Mouse (Mus musculus): ENCODE results near the gene Hpcal1. TPM values are rescaled to one million over a fixed set of nuclear protein-coding genes. Genes with fewer than 3 reads are reported as not detected.
"Not testable (repeated sequence)": the region's sequence is repeated elsewhere in the genome, so short reads cannot be mapped to it uniquely, and the experiment has no call there.

Hpcal1 gene
- polyA plus RNA-seq, 1 experiment, result 544 TPM

GRCm38 (mm10) chr12:17778320-17778719 lies 87.7 kb downstream of the Hpcal1 start:
- H3K27me3 ChIP-seq (ENCODE audit: control insufficient read depth, insufficient read depth, low read length), result no peaks in the 10 kb centered on the region
- no peak overlapping the region for H3K27ac ChIP-seq (ENCODE audit: insufficient read depth, low read length)
- TF ChIP-seq CTCF (IDR thresholded peaks at IDR 0.05; ENCODE audit: borderline replicate concordance, insufficient read depth, low read depth, low read length) (peak; percentile 80), POLR2A (IDR thresholded peaks at IDR 0.05; ENCODE audit: borderline replicate concordance, insufficient read depth, low read length) (no peak)
- peaks cover 9% of the 10 kb centered on the region for H3K4me1 ChIP-seq (ENCODE audit: control insufficient read depth, insufficient read depth, low read length)
- peak; percentile 62 for DNase-seq
- H3K4me3 ChIP-seq (replicated peaks; ENCODE audit: insufficient read depth, low read depth, low read length), result no peak overlapping the region
- WGBS, result 17% methylated on average over 3 of the region's 3 CpGs

DNA sequence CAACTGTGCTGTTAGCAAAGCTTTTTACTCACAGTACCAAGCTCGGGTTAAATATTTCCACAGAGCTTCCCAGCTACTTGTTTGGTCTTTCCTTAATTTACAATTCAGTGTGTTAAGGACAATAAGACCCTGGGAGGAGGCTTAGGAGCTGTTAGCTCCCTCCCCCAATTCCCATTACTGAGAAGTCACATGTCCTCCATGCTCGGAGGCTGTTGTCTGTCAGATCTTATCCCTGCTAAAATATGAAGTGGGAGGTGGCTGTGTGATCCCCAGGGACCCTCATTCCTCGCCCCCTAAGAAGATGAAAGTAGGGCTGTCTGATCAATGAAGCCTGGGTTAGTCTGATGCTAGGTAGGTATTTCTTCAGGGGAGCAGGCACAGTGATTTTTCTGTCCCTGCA lies 88.4 kb downstream of the Hpcal1 start:
- no peak for TF ChIP-seq POLR2A (IDR thresholded peaks at IDR 0.05; ENCODE audit: borderline replicate concordance, insufficient read depth, low read length)
- no peak for TF ChIP-seq CTCF (IDR thresholded peaks at IDR 0.05; ENCODE audit: borderline replicate concordance, insufficient read depth, low read depth, low read length)
- Histone ChIP-seq H3K27me3 (ENCODE audit: control insufficient read depth, insufficient read depth, low read length) (no peaks in the 10 kb centered on the region), H3K27ac (ENCODE audit: insufficient read depth, low read length) (no peak overlapping the region), H3K4me3 (replicated peaks; ENCODE audit: insufficient read depth, low read depth, low read length) (no peak overlapping the region), H3K4me1 (ENCODE audit: control insufficient read depth, insufficient read depth, low read length) (peaks cover 3% of the 10 kb centered on the region; the same call in 1 of the 2 replicates)
- no peak for DNase-seq
- WGBS, result 67% methylated on average over 3 of the region's 3 CpGs

DNA sequence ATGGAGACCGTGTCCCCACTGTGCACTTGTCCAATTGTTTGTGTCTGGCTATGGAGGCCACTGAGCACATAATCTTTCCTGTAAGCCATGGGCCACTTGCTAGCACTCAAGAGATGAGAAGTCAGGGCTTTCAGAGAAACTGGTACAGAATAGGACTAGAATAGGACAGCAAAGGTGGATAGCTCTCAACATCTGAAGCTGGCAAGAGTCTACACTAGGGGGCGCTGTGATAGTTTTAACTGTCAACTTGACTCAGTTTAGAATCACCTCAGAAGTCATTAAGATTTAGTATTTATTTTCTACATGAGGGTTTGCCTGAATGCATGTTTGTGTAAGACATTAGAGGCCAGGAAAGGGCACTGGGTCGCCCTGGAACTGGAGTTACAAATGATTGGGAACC lies 98.8 kb downstream of the Hpcal1 start:
- TF ChIP-seq CTCF (IDR thresholded peaks at IDR 0.05; ENCODE audit: borderline replicate concordance, insufficient read depth, low read depth, low read length), result no peak
- no peak for TF ChIP-seq POLR2A (IDR thresholded peaks at IDR 0.05; ENCODE audit: borderline replicate concordance, insufficient read depth, low read length)
- Histone ChIP-seq H3K27ac (ENCODE audit: insufficient read depth, low read length) (no peak overlapping the region), H3K4me3 (replicated peaks; ENCODE audit: insufficient read depth, low read depth, low read length) (no peak overlapping the region), H3K27me3 (ENCODE audit: control insufficient read depth, insufficient read depth, low read length) (no peaks in the 10 kb centered on the region), H3K4me1 (ENCODE audit: control insufficient read depth, insufficient read depth, low read length) (no peaks in the 10 kb centered on the region)
- 63% methylated on average over 3 of the region's 3 CpGs for WGBS
- no peak for DNase-seq

GRCm38 (mm10) chr12:17791111-17791510 lies 100.5 kb downstream of the Hpcal1 start:
- Histone ChIP-seq H3K4me1 (ENCODE audit: control insufficient read depth, insufficient read depth, low read length) (no peaks in the 10 kb centered on the region), H3K27ac (ENCODE audit: insufficient read depth, low read length) (no peak overlapping the region), H3K27me3 (ENCODE audit: control insufficient read depth, insufficient read depth, low read length) (no peaks in the 10 kb centered on the region), H3K4me3 (replicated peaks; ENCODE audit: insufficient read depth, low read depth, low read length) (no peak overlapping the region)
- TF ChIP-seq CTCF (IDR thresholded peaks at IDR 0.05; ENCODE audit: borderline replicate concordance, insufficient read depth, low read depth, low read length) (no peak), POLR2A (IDR thresholded peaks at IDR 0.05; ENCODE audit: borderline replicate concordance, insufficient read depth, low read length) (no peak)
- WGBS, result 83% methylated on average over 6 of the region's 6 CpGs
- no peak for DNase-seq

DNA sequence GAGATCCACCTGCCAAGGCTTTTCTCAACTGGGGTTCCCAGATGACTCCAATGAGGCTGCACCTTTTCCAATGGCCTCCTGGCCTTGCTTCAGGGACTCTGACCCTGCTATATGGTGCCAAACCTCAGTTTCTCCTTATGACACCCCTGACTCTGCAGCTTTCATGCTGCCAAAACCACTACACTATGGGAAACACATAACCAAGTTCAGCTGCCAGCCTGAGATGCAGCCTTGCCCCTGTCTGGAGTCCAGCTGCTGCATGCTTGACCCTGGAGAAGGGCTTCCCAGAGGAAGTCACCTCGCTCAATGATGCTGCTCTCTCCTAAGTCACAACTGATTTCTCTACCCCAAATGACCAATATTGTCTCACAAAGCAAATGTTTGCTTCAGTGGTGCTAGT lies 102.1 kb downstream of the Hpcal1 start:
- Histone ChIP-seq H3K4me1 (ENCODE audit: control insufficient read depth, insufficient read depth, low read length) (no peaks in the 10 kb centered on the region), H3K4me3 (replicated peaks; ENCODE audit: insufficient read depth, low read depth, low read length) (no peak overlapping the region), H3K27ac (ENCODE audit: insufficient read depth, low read length) (no peak overlapping the region), H3K27me3 (ENCODE audit: control insufficient read depth, insufficient read depth, low read length) (no peaks in the 10 kb centered on the region)
- TF ChIP-seq CTCF (IDR thresholded peaks at IDR 0.05; ENCODE audit: borderline replicate concordance, insufficient read depth, low read depth, low read length) (no peak), POLR2A (IDR thresholded peaks at IDR 0.05; ENCODE audit: borderline replicate concordance, insufficient read depth, low read length) (no peak)
- DNase-seq, result no peak
- WGBS, result 96% methylated on average over 1 of the region's 1 CpGs

DNA sequence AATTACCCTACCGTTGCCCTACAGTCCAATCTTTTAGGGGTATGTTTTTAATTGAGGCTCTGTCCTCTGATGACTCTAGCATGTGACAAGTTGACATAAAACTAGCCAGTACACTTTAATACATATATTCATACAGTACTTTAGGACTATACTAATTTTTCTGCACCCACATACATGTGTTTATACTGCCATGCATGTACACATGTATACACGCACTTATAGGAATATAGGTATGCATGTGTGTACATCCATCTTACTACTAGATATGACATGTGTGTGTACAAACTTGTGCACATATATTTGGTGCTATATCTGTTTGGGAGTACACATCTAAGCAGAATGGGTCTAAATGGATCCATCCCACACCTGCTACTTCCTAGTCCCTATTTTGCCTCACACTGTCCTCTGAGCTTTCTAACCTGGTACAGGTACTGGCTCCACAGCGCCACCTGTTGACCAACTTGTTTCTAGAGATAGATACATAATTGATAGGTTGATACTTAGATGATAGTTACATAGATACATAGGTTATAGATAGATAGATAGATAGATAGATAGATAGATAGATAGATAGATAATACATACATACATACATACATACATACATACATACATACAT lies 105.1 kb downstream of the Hpcal1 start:
- TF ChIP-seq CTCF (IDR thresholded peaks at IDR 0.05; ENCODE audit: borderline replicate concordance, insufficient read depth, low read depth, low read length) (peak; percentile 73), POLR2A (IDR thresholded peaks at IDR 0.05; ENCODE audit: borderline replicate concordance, insufficient read depth, low read length) (no peak)
- Histone ChIP-seq H3K4me3 (replicated peaks; ENCODE audit: insufficient read depth, low read depth, low read length) (no peak overlapping the region), H3K27ac (ENCODE audit: insufficient read depth, low read length) (no peak overlapping the region), H3K27me3 (ENCODE audit: control insufficient read depth, insufficient read depth, low read length) (no peaks in the 10 kb centered on the region), H3K4me1 (ENCODE audit: control insufficient read depth, insufficient read depth, low read length) (no peaks in the 10 kb centered on the region)
- DNase-seq, result peak; percentile 68 to 77
- WGBS, result 68% methylated on average over 3 of the region's 3 CpGs

- not testable (repeated sequence) for H3K27ac ChIP-seq (ENCODE audit: insufficient read depth, low read length); H3K4me1 ChIP-seq (ENCODE audit: control insufficient read depth, insufficient read depth, low read length); H3K4me3 ChIP-seq (replicated peaks; ENCODE audit: insufficient read depth, low read depth, low read length); H3K27me3 ChIP-seq (ENCODE audit: control insufficient read depth, insufficient read depth, low read length); DNase-seq
- WGBS, result 74% methylated on average over 11 of the region's 11 CpGs
These were observed 107.6 kb downstream of the Hpcal1 start for GRCm38 (mm10) chr12:17798261-17798660.

- Histone ChIP-seq H3K27me3 (ENCODE audit: control insufficient read depth, insufficient read depth, low read length) (no peaks in the 10 kb centered on the region), H3K4me1 (ENCODE audit: control insufficient read depth, insufficient read depth, low read length) (no peaks in the 10 kb centered on the region), H3K4me3 (replicated peaks; ENCODE audit: insufficient read depth, low read depth, low read length) (no peak overlapping the region), H3K27ac (ENCODE audit: insufficient read depth, low read length) (no peak overlapping the region)
- TF ChIP-seq POLR2A (IDR thresholded peaks at IDR 0.05; ENCODE audit: borderline replicate concordance, insufficient read depth, low read length) (no peak), CTCF (IDR thresholded peaks at IDR 0.05; ENCODE audit: borderline replicate concordance, insufficient read depth, low read depth, low read length) (peak; percentile 47; the same call in 1 of the 2 replicates)
- 29% methylated on average over 2 of the region's 2 CpGs for whole genome bisulfite sequencing
- peak; percentile 61 to 68 for DNase-seq
These were observed 117.9 kb downstream of the Hpcal1 start for GRCm38 (mm10) chr12:17808542-17808941.

GRCm38 (mm10) chr12:17835279-17835678 lies 144.6 kb downstream of the Hpcal1 start:
- WGBS, result 84% methylated on average over 1 of the region's 1 CpGs
- H3K4me3 ChIP-seq (replicated peaks; ENCODE audit: insufficient read depth, low read depth, low read length), result not testable (repeated sequence)

More at GRCm38 (mm10) chr12:17835279-17835678, 144.6 kb downstream of the Hpcal1 start:
- not testable (repeated sequence) for H3K4me1 ChIP-seq (ENCODE audit: control insufficient read depth, insufficient read depth, low read length); H3K27me3 ChIP-seq (ENCODE audit: control insufficient read depth, insufficient read depth, low read length); H3K27ac ChIP-seq (ENCODE audit: insufficient read depth, low read length); DNase-seq

Data from cerebellum, adult 2 months (tissue).